Mouse (Mus musculus) hindbrain, embryonic 16.5 days (tissue): ENCODE data around the gene Atp6v1c2. TPM values are rescaled to one million over a fixed set of nuclear protein-coding genes. Genes with fewer than 3 reads are reported as not detected.
A peak's percentile ranks its signal among the peaks of the same experiment; 100 is the strongest.

Experiments used
- ATAC-seq: fragments of 200-750 bp; cut with Nextera tagmentation; 2 replicates; pipeline ENCODE4 v1.8.0; 2017; ENCODE audit warnings: moderate TSS enrichment, moderate library complexity
- H3K27ac ChIP-seq: fragments of 300-500 bp; sonication (generic); 2 replicates; pipeline ENCODE4 v1.5.1; 2014; ENCODE audit warnings: low read depth, mild to moderate bottlenecking, control low read depth, low read length, moderate library complexity
- H3K27me3 ChIP-seq: fragments of 300-500 bp; sonication (generic); replicated peaks from 2 replicates; pipeline ENCODE4 v1.6.1; 2014; ENCODE audit warnings: low read length; ENCODE audit not compliant: control insufficient read depth, insufficient read depth
- H3K36me3 ChIP-seq: fragments of 300-500 bp; sonication (generic); 2 replicates; pipeline ENCODE4 v1.6.1; 2014; ENCODE audit warnings: mild to moderate bottlenecking, low read length, moderate library complexity, mixed read lengths; ENCODE audit not compliant: control insufficient read depth, insufficient read depth
- H3K4me1 ChIP-seq: fragments of 300-500 bp; sonication (generic); 2 replicates; pipeline ENCODE4 v1.6.1; 2014; ENCODE audit warnings: low read depth, low read length; ENCODE audit not compliant: control insufficient read depth, insufficient read depth
- H3K4me2 ChIP-seq: fragments of 300-500 bp; sonication (generic); 2 replicates; pipeline ENCODE4 v1.6.1; 2014; ENCODE audit warnings: mild to moderate bottlenecking, low read length, control low read depth, moderate library complexity
- H3K4me3 ChIP-seq: fragments of 300-500 bp; sonication (generic); 2 replicates; pipeline ENCODE4 v1.5.1; 2014; ENCODE audit warnings: mild to moderate bottlenecking, low read length, control low read depth, moderate library complexity
- H3K9ac ChIP-seq: fragments of 300-500 bp; sonication (generic); 2 replicates; pipeline ENCODE4 v1.6.1; 2014; ENCODE audit warnings: low read depth, mild to moderate bottlenecking, control low read depth, low read length, moderate library complexity
- H3K9me3 ChIP-seq: fragments of 300-500 bp; sonication (generic); 2 replicates; pipeline ENCODE4 v1.6.1; 2014; ENCODE audit warnings: mild to moderate bottlenecking, low read length, moderate library complexity; ENCODE audit not compliant: control insufficient read depth
- WGBS: fragments of 180-500 bp; shearing (Covaris S2); extraction: QIAGEN DNeasy Blood & Tissue Kit; methylation state at CpG from one replicate; pipeline ENCODE4 v1.1.7; 2014; 5-methylcytosine and 5-hydroxymethylcytosine counted together
- polyA plus RNA-seq: library from polyadenylated mRNA; unstranded; fragments of >200 nt; fragmentation: Nextera tagmentation; extraction: Ambion mirVana; gene quantifications from 2 replicates; pipeline ENCODE4 v1.2.1, GENCODE M21; 2015

Gene Atp6v1c2
- polyA plus RNA-seq, 1 experiment from 2014 or later: 0.76 TPM

- peak overlapping the region; percentile 87; the same call in 1 of the 2 replicates for H3K27ac ChIP-seq
- 13% methylated on average over 4 of the region's 4 CpGs for WGBS
- no peak for ATAC-seq
Measured at GRCm38 (mm10) chr12:17267316-17267715, 61.8 kb downstream of the Atp6v1c2 start.

GRCm38 (mm10) chr12:17266673-17266990 lies 62.5 kb downstream of the Atp6v1c2 start:
- peak; percentile 83 for ATAC-seq

More at GRCm38 (mm10) chr12:17267316-17267715, 61.8 kb downstream of the Atp6v1c2 start:
- Histone ChIP-seq H3K36me3 (peaks cover 15% of the 10 kb centered on the region), H3K4me2 (peak overlapping the region; percentile 88), H3K9ac (peak overlapping the region; percentile 97), H3K4me3 (peak overlapping the region; percentile 95), H3K9me3 (no peaks in the 10 kb centered on the region), H3K4me1 (peaks cover 18% of the 10 kb centered on the region), H3K27me3 (no peaks in the 10 kb centered on the region)

GRCm38 (mm10) chr12:17265971-17266672 lies 63.0 kb downstream of the Atp6v1c2 start, which contains the start of gene Pdia6:
Gene Pdia6 (plus strand): TSS chr12:17266545.
- under 1% methylated on average over 48 of the region's 48 CpGs for WGBS
- Histone ChIP-seq H3K27ac (peak within 1 kb of the TSS; percentile 87), H3K27me3 (no peaks in the 10 kb centered on the region)

More at GRCm38 (mm10) chr12:17266673-17266990, 62.5 kb downstream of the Atp6v1c2 start:
- Histone ChIP-seq H3K27ac (peak overlapping the region; percentile 87), H3K4me1 (peaks cover 18% of the 10 kb centered on the region), H3K4me2 (peak overlapping the region; percentile 88), H3K27me3 (no peaks in the 10 kb centered on the region), H3K4me3 (peak overlapping the region; percentile 95), H3K36me3 (peaks cover 11% of the 10 kb centered on the region), H3K9me3 (no peaks in the 10 kb centered on the region), H3K9ac (peak overlapping the region; percentile 97)
- WGBS: 0% methylated on average over 21 of the region's 21 CpGs

GRCm38 (mm10) chr12:17264826-17265225 lies 64.3 kb downstream of the Atp6v1c2 start:
- Histone ChIP-seq H3K9me3 (no peaks in the 10 kb centered on the region), H3K4me3 (no peak overlapping the region), H3K36me3 (no peaks in the 10 kb centered on the region), H3K27ac (no peak overlapping the region), H3K9ac (no peak overlapping the region), H3K27me3 (no peaks in the 10 kb centered on the region), H3K4me1 (peaks cover 18% of the 10 kb centered on the region), H3K4me2 (no peak overlapping the region)
- ATAC-seq: no peak
- WGBS: 84% methylated on average over 2 of the region's 2 CpGs

More at GRCm38 (mm10) chr12:17265971-17266672, 63.0 kb downstream of the Atp6v1c2 start, which contains the start of gene Pdia6:
- peak; percentile 99 for ATAC-seq
- H3K36me3 ChIP-seq: peaks cover 10% of the 10 kb centered on the region
- H3K4me3 ChIP-seq: peak within 1 kb of the TSS; percentile 95
- H3K9ac ChIP-seq: peak within 1 kb of the TSS; percentile 97
- H3K4me1 ChIP-seq: peaks cover 18% of the 10 kb centered on the region
- H3K4me2 ChIP-seq: peak within 1 kb of the TSS; percentile 88
- no peaks in the 10 kb centered on the region for H3K9me3 ChIP-seq

GRCm38 (mm10) chr12:17263881-17264280 lies 65.3 kb downstream of the Atp6v1c2 start:
- Histone ChIP-seq H3K4me2 (no peak overlapping the region), H3K4me1 (peaks cover 16% of the 10 kb centered on the region), H3K27ac (no peak overlapping the region), H3K9ac (no peak overlapping the region), H3K36me3 (no peaks in the 10 kb centered on the region), H3K27me3 (no peaks in the 10 kb centered on the region), H3K9me3 (no peaks in the 10 kb centered on the region), H3K4me3 (no peak overlapping the region)
- ATAC-seq: no peak
- WGBS: 79% methylated on average over 3 of the region's 3 CpGs

GRCm38 (mm10) chr12:17261005-17261404 lies 68.2 kb downstream of the Atp6v1c2 start:
- Histone ChIP-seq H3K4me3 (no peak overlapping the region), H3K36me3 (no peaks in the 10 kb centered on the region), H3K9me3 (no peaks in the 10 kb centered on the region), H3K4me1 (no peaks in the 10 kb centered on the region; the same call in 1 of the 2 replicates), H3K4me2 (no peak overlapping the region), H3K27me3 (no peaks in the 10 kb centered on the region), H3K27ac (no peak overlapping the region), H3K9ac (no peak overlapping the region)
- no peak for ATAC-seq
- WGBS: 90% methylated on average over 3 of the region's 3 CpGs

- peaks cover 3% of the 10 kb centered on the region for H3K4me1 ChIP-seq
Measured at GRCm38 (mm10) chr12:17258431-17258830, 70.7 kb downstream of the Atp6v1c2 start.

GRCm38 (mm10) chr12:17256905-17257304 lies 72.3 kb downstream of the Atp6v1c2 start:
- Histone ChIP-seq H3K27me3 (peaks cover 3% of the 10 kb centered on the region), H3K9ac (no peak overlapping the region), H3K36me3 (no peaks in the 10 kb centered on the region), H3K4me3 (no peak overlapping the region), H3K9me3 (no peaks in the 10 kb centered on the region), H3K27ac (no peak overlapping the region), H3K4me1 (peaks cover 6% of the 10 kb centered on the region), H3K4me2 (no peak overlapping the region)
- 4% methylated on average over 10 of the region's 10 CpGs for WGBS
- peak; percentile 51; the same call in 1 of the 2 replicates for ATAC-seq

More at GRCm38 (mm10) chr12:17258431-17258830, 70.7 kb downstream of the Atp6v1c2 start:
- 91% methylated on average over 7 of the region's 7 CpGs for WGBS
- H3K27me3 ChIP-seq: peaks cover 3% of the 10 kb centered on the region
- no peaks in the 10 kb centered on the region for H3K36me3 ChIP-seq
- H3K9ac ChIP-seq: no peak overlapping the region
- no peak overlapping the region for H3K4me3 ChIP-seq
- no peak overlapping the region for H3K4me2 ChIP-seq
- no peak overlapping the region for H3K27ac ChIP-seq
- no peak for ATAC-seq
- H3K9me3 ChIP-seq: no peaks in the 10 kb centered on the region

- Histone ChIP-seq H3K4me1 (peaks cover 6% of the 10 kb centered on the region), H3K27me3 (peaks cover 3% of the 10 kb centered on the region), H3K4me2 (no peak overlapping the region), H3K9ac (no peak overlapping the region), H3K9me3 (no peaks in the 10 kb centered on the region), H3K27ac (no peak overlapping the region), H3K4me3 (no peak overlapping the region), H3K36me3 (no peaks in the 10 kb centered on the region)
- ATAC-seq: no peak
- WGBS: 87% methylated on average over 6 of the region's 6 CpGs
Measured at GRCm38 (mm10) chr12:17255602-17256001, 73.6 kb downstream of the Atp6v1c2 start.
